Mouse (Mus musculus): ENCODE measurements around the gene Grb10.

Gene Grb10

DNA sequence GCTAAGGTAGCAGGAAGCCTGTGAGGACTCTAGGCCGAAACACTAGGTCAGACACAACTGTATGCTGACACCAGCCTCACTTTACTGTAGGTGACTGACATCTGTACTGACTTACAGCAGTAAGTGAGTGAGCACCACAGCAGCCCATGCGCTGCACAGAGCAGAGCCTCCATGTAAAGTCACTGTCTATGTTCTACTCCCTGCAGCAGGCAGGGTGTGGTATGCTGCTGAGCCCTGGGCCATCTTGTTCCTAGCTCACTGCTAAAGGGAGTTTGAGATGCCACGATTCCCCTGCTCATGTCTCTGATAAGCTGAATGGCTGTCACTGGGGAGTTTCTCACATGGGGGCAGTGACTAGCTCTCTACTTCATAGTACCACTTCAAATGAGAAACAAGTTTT lies 72.3 kb downstream of the Grb10 start:
- no peak for DNase-seq

DNA sequence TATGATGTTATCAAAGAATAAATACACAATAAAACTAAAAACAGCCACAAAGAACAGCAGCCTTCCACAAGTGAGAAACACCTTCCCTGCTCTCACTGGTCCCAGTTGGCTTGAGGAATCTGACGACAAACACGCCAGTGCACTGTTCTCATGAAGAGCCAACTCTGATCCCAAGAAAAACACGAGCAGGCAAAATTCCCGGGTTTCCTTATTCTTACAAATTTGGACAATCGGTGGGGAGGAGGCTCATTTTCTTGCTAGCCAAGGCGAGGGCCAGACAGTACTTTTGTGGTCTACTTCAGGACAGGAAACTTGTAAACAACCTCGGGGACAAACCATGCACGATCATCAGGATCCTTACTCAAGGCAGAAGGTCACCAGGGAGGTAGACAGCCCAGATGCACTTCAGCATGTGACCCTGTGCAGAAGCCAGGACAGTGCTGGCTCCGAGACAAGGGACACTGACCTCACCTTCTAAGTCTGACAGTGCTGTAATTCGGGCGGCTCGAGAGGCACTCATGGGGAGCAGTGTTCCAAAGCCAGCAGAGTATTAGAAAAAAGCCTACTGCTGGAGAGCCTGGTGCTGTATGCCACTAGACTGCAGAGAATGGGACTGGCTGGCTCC lies 72.9 kb downstream of the Grb10 start:
- no peak for DNase-seq

DNA sequence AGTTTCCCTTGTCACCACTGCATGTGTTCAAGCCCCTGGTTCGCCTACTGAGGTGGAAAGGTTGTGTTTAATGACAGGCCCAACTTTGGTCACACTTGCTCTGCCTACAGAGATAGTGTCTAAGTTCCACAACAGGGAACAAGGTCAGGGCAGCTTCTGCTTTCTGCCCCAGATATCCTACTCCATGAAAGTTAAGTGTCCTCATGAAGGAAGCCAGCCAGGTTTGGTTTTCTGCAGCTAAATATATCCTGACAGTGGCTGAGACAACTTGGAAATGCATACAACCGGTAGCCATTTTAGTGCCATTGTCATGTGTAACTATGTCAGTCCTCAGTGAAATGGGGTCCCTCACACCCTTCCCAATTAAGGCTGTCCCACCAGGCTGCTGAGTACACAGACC lies 73.8 kb downstream of the Grb10 start:
- DNase-seq = no peak

DNA sequence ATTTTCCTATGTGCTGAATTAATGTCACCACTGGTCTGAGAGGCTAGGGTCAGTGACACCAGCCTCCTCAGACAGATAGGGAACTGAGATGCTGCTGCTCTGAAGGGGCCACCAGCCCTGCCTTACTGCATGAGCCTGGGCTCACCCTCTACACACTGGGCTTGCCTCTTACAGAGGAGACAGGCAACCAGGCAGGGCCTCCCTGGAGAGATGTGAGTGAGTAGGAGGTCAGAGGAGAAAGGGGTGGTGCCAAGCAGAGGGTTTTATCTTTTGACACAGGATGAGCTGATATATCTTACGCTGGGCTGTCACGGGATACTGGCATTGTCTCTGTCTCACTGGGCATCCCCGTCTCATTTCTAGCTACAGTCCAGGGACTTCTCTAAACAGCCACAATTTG lies 74.9 kb downstream of the Grb10 start:
- no peak for DNase-seq

DNA sequence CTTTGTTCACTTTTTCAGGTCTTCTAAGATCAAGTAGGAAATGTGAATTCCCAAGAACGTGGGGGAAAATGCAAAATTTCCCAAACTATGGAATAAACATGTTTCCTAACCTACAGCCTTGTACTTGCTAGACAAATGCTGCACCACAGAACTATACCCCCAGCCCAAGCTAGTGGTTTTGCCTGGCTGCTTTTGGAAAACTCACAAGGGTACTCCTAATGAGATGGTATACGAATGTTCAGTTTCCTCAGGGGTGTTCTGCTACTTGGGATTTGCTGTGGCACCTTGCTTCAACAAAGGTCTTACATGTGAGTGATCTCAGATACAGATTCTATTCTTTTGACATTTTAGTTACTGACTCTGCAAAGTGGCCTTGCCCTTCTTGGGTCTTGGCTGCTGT lies 75.4 kb downstream of the Grb10 start:
- no peak for DNase-seq

DNA sequence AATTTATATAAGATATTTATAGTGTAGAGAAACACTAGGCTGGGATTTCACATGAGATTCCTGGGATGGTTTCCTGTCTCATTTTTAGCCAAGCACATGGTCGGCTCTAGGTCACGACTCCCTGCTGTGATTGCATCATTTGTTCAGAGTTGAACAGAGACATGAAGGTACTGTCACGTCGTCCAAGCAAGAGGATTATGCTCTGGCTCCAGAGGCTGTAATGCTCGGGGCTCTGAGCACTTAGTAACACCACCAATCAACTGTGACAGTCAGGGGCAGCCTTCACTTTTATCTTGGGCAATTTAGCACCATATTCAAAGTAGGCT lies 75.9 kb downstream of the Grb10 start:
- no peak for DNase-seq

DNA sequence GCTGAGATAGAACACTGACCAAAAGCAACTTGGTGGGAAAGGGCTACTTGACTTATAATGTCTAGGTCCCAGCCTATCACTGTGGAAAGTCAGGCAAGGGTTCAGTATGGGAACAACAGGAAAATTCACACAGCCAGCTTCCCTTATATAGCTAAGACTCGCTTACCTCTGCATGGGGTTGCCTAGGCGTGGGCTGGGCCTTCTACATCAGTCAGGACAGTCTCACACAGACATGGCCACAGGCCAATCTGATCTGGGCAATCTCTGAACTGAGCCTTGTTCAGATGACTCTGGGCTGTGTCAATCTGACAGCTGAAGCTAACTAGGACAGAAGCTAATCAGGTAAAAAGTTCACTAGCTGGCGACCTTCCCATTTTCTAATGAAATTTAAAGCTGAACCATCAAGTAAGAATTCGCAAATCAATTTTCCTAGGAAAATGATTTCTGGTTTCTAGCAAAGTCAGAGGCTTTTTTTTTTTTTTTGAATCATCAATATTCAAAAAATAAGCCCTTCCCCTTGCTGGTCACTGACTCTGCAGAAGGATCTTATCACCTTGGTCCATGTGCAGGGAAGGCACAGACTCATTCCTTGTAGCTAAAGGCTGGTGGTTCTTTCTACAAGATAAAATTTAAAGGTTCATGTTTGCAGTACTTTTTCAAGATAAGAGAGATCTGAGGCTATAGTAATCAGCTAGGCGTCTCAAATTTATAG lies 76.4 kb downstream of the Grb10 start:
- DNase-seq = no peak

DNA sequence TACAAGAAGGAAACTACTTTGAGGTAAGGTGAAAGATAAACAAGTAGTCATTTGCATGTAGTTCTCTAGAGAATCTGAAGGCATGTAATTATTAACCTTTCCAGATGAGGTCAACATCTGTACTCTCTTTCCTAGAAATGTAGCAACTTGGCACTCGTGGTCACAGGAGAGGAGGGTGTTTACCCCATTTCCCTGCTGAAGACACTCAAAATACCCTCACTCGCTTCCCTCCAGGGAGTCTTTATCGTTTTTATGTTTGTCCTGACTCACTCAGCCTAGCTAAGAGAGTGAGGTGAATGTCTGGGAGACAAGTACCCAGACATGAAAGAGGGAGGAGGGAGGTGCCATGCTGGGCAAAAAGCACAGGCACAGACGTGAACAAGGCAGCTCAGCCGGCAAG lies 77.6 kb downstream of the Grb10 start:
- DNase-seq = no peak

DNA sequence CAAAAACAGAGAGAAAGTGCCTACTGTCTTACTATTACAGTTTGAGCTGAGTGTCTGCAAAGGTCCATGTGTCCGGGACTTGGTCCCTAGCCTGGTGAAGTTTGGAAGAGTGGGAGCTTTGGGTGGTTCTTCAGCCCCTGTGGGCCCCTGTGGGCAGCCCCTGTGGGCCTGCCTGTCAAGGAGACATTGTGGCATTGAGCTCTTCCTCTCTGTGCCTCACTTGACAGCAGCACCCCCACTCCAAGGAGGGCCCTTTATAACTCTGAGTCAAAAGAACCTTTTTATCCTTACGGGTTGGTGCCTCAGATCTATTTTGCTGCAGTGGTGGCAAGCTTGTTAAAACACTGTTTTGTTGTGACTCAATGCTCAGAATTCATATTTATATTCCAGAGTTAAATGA lies 78.3 kb downstream of the Grb10 start:
- DNase-seq = no peak

DNA sequence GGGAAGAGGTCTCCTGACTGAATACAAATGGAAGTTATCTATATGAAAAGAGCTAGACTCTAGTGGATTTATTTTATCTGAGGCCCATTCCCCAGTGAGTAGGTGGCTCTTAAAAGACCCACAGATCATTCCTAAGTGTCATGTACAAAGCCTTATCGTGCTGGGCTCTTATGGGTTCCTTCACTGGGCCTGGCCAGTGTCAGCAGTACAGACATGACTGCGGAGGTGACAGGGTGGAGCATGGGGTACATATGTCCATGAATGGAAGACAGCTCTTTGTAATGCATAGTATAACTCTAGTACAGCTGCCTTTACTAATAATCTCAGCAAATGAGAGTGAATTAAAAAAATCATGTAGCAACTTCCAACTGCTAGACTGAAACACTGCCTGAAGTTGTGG lies 80.0 kb downstream of the Grb10 start:
- DNase-seq = no peak

DNA sequence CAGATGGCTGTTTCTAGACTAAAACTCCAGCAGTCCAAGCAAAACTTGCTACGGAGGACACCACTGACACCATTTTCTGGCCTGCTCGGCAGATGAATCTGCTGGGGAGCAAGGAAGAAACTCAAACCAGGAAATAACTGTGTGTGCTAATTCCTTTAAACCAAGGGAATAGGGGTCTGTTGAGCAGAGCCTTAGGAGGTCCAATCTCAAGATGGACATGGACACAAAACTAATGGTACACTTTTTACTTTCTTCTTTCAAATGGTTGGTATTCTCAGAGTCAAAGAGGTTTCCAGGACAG lies 80.5 kb downstream of the Grb10 start:
- DNase-seq = no peak

DNA sequence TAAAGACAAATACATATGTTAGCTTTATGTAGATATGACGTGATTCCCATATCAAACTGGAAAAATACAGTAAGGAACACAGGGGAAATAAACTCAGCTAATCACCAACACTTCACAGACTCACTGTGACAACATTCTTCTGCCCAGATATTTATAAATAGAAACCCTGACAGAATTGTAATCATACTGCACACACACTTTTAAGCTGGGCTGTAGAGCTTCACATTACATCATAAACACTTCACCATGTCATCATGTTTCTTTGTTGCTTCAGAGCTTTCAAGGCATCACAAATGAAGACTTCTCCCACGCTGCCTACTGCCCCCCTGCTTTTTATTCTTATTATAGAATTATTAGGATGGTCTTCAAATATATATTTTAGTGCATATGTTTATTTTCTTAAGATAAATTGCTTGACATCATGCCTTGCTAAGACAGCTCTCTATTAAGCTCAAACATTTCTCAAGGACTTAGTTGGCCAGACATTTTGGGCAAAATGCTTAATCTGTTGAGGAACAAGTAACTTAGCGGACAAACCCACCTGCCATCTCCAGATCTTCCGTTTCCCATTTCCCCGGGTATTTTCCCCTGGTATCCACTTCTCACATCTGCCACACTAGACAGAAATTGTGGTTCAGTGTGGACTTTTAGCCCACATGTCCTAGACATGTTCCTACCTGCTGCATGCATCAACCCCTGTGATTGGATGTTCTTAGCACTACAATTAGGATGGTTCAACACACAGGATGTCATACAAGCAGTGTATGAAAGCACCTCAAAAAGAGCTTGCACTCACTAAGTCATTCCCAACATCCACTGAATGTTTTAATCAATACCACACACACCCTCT lies 81.0 kb downstream of the Grb10 start:
- no peak for DNase-seq

DNA sequence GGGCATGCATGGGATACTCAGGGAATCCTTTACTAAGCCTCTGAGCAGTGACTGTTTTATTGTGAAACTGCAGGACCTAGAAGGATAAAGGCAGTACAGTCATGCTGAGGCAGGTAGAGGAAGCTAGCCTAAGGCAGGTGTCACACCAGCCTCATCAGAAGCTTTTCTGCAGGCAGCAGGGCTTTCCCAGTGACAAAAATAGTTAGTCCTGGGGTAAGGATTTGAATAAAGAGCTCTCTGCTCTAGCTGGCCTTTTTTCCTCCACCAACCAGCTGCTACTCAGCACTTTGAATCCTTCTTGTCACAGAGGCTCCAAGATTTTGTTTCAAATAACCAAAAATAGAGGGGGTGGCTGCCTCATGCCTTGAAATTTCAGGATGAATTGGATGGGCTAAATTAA lies 82.7 kb downstream of the Grb10 start:
- no peak for DNase-seq

DNA sequence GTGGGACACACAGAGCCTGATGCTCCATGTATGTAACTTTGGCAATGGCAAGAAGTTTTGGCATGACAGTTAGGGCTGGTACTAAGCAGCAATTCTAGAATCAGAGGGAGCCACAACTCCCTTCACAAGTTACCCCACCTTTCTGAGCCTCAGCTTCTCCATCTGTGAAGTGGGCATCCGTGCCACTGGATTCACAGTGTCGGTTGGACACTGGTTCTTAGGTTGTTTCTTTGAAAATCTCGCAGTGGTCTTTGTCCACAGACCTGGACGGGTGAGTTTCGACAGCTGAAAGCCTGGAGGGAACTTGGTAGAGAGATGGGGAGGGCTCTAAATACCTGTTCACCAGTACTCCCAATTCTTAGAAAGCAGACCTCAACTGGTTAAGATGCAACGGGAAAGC lies 83.9 kb downstream of the Grb10 start:
- DNase-seq = no peak

DNA sequence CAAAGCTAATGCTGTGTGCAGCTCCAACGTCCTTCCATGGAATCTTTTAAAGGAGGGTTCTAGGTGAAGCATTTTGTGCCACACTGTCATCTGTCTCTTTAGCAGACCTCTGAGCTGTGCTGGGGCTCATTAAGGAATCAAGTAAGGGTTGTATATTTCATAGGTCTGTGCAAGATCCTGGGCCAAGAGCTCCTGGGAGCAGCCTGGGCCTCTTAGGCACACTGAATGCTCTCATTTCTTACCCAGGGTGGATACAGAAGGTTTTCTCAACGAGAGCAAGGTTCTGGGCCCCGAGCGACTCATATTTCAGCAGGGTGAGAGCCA lies 84.4 kb downstream of the Grb10 start:
- no peak for DNase-seq

DNA sequence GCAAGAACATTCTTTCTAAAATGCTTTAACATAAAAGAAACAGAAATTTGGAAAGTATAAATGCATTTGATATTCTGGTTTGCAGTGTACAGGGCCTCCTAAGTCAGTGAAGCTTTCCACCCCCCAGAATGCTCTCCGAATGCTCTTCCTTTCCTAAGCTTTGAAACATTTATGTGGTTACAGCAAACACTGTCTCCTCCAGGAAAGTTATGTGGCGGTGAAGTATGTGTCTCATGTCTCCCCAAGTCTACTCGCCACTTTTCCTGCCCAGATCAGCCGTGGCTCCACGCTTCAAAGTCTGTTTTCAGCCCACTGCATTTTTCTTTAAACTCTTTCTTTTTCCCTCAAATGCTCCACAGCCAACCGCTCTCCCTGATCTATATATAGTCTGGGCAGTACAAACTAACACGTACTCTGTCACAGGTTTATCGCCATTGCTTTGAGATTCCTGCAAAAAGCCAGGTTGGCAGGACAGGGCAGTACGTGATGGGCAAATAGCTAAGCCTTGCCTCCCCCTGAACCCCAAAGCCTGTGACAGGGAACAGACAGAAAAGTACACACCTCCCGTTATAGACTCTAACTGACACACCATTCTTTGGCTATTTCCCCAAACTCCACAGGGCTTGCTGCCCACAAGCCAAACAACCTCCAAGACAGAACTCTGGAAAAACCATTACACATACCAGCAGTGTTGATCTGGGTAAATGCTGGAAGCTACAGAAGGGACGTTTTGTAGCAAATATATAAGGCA lies 84.9 kb downstream of the Grb10 start:
- no peak for DNase-seq

DNA sequence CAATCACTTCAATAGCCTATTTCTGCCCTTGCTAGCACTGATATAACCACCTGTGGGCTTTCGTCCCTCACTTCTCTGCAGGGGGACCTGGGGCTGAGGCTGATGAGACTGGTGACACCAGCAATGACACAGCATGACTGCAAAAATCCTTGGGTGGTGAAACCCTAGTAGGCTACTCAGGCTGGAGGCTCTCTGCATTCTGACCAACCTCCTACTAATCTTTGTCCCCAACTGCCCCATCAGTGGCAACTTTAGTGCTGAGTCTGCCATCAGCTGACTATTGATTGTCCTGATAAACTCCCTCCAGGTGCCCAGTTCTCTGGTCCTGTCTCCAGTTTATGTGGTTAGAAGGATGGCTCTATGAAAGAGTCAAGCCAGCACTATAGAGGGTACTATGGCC lies 85.9 kb downstream of the Grb10 start:
- DNase-seq = no peak

DNA sequence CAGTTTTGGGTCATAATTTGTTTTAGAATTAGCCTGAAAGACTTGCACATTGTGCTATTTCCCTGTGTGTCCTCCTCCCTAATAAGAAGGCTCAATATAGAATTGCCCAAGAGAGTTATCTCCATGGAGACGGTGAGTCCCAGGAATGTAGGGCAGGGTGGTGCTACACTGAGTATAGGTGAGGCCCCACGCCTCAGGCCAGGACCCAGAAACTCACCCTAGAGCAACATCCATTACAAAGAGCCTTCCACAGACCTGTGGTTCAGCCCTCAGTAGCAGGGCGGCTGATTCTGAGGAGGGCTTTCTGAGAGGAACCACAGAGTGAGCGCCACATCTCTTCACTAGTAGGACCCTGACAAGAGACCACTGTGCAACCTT lies 89.5 kb downstream of the Grb10 start:
- no peak for DNase-seq

DNA sequence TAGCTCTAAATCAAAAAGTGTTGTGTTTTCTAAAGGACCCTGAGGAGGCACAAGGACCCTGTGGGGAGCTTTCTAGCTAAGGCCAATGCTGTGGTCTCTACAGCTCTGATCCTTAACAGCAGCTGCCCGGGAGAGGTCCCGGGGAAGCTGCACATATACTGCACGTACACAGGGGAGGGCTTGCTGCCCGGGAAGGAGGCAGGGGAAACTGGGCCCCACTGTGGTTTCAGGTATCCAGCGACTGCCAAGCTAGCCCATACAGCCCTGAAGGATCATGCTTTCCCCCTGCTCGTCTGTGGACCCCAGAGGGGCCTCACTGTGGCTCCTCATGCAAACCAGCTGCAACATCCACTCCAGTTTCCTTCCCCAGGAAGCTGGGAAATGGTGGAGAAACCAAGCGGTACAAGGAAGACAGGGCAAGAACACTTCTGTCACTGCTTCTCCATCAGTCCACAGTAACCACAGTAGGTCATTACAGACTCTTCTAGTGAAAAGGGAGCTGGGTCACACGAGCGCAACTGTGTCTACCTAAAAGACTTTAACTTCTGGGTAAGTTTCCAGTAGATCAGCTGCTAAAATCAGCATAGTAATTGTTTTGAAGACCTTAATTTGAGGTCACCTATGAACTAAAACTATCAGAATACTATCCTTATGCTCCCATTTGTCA lies 90.0 kb downstream of the Grb10 start:
- no peak for DNase-seq

DNA sequence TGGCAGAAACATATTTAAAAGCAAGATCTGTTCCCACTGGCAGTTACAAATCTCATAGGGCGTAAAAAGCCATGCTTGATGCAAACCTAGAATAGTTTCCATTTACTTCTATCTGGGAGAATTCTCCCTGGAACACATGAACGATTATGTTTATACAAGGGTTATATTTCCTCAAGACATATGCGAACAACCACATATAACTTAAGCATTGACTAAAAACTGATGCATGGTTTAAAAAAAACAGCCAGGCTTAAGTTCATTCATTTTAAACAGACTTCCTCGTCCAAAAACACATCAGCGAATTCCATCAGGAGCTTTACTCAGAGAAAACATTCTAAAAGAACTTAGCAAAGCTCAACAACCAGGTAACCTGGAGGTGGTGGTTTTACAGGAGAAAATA lies 90.6 kb downstream of the Grb10 start:
- no peak for DNase-seq

DNA sequence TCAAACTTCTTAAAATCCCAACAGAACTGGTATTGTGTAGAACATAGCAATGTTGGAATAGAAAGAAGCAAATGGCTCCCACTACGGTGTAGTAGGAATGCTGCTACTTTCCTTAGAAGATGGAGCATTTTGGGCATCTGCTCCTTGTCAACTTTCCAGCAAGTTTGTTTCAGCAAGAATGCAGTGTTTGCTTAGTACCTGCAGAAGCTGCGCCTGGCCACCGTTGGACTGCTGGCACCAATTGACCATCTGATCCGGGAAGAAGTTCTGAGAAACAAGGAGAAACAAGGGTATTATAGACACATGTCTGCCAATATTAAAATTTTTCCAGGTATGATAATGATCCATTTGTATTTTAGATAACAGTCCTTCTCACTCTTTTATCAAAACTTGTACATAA lies 92.7 kb downstream of the Grb10 start:
- DNase-seq = no peak

DNA sequence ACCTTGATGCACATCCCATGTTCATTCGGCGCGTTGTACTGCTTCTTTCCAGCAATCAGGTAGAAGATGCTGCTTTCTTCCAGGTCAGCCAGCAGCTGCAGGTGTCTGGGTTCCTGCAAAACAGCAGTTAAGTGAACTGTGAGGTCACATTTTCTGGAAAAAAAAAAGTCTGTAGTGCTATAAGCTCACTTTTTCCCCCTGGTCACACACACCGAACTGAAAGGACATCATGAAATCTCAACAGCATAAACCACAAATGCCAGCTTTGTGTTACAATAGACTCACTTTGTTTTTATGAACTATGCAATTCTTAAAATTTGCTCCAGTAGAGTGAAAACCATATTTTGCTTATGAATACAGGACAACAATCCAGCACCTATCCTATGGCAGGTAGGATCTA lies 93.7 kb downstream of the Grb10 start:
- DNase-seq = no peak

DNA sequence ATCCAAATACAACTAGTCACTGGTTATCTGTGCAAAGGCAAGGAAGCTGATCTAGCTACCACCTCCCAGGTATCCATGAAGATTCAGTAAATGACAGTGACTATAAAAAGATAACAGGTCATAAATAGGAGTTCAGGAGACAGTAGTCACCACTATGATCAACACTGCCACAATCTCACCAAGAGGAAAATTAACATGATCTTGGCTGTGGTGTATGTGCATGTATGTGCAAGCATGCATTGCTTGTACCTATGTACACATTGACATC lies 94.5 kb downstream of the Grb10 start:
- no peak for DNase-seq
